Mouse (Mus musculus) liver, adult 10 weeks (tissue): Measurements from ENCODE around the gene Jpt2. TPM values are rescaled to one million over a fixed set of nuclear protein-coding genes. Genes with fewer than 3 reads are reported as not detected.

Experiments used
- polyA plus RNA-seq: library from polyadenylated mRNA; stranded (reverse); fragments of 350-450 nt; fragmentation: Illumina TruSeq; extraction: RNeasy Lipid Tissue Mini Kit (QIAGEN cat#74804); gene quantifications from one replicate; pipeline ENCODE4 v1.2.3, GENCODE M21; 2014; ENCODE audit warnings: low read depth, low replicate concordance

The Jpt2 gene
- 34.7 TPM for polyA plus RNA-seq

DNA sequence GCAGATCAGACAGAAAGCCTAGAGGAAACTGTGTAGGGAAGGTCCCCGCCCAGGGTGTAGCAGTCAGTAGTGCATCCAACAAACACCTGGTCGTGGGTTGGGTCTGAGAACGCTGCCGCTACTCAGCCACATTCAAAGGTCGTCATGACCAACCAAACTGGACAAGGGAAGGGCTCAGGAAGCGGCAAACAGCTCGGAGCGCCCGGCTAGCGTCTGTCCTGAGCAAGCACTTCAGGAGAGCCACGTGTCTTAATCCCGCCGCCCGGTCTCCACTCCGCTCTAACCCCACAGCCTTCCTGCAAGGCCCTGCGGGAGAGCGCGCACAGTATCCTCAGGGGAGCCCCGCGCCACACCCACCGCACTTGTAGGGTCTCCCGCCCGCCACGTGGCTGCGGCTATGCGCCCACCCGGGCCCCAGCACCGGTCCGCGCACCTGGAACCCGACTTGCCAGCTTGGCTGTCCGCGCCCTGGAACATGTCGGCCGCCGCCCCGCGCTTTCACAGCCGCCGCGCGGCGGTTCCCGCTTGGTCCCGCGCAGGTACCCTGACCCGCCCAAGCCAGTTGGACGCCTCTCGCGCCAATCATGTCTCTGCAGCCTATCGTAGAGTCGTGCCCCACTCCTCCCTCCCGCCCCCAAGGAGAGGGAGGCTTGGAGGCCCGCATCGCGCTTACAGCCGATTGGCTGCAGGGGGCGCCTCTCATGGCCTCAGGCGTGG, at the start of gene Jpt2:
Gene Jpt2 (minus strand): TSS at position 555 of the 717 bp plus-strand sequence.

DNA sequence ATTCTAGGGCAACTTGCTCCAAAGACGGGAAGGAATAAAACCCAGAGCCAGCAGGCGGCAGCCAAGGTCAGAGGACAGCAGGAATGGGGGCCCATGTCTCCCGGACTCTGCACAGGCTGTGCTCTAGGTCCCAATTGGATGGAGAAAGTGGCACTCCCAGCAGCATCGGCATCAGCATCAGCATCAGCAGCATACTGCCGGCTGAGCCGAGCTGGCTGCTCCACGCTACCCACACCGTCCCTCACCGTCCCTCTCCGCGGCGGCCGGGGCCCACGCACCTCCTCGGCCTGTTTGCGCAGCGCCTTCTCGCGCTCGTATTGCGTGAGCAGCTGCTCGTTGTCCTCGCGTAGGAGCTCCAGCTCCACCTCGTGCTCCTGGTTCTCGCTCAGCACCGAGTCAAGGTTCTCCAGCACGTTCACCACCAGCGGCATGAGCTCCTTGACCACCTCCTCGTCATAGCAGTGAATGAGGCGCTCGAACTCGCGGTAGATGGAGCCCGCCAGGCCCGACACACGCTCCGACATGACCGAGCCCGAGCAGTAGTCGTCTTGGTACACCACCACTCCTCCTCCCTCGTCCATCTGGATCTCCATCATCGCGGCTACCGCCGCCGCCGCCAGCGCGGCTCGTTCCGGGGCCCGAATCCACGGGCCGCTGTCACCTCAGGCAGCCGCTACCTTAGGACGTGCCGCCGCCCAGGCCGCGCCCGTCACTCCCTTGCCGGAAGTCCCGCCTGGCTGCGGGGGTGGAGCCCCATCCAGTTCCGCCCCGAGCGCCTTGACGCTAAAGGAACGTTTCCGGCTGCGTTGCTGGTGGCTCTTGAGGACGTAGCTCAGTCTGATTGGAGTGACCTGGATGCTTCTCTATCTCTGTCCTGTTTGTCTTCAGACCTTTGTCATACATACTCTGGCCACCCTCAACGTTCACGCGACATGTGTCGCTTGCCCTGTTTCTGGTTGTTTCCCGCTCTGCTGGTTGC, 23.9 kb downstream of the Jpt2 start, which contains the start of gene Mapk8ip3:
Gene Mapk8ip3 (minus strand): TSS at position 719 of the 979 bp plus-strand sequence.

DNA sequence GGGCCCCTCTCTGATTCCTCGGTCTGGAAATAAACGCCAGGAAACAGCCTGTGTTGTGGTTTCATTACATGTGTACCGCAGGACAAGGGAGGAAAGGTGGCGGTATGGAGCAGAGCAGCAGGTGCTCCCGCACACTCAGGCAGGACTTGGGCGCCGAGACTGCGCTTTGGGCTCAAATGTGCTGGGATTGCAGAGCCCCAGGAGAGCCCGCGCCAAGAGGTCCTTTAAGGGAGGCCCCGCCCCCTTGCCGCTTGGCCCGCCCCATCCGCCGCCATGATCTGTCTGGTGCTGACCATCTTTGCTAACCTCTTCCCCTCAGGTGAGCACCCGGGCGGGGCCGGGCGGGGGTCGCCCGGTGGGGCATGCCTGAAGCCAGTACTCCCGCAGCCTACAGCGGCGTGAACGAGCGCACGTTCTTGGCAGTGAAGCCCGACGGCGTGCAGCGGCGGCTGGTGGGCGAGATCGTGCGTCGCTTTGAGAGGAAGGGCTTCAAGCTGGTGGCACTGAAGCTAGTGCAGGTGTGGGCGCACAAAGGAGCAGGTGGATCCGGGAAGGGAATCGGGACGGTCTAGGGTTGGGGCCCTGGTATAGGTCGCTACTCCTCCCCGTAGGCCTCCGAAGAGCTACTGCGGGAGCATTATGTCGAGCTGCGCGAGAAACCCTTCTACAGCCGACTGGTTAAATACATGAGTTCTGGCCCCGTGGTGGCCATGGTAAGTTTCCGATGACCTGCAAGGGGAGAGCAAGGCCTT, 64.1 kb downstream of the Jpt2 start, which contains the start of gene Nme3:
Gene Nme3 (plus strand): TSS at position 260 of the 752 bp plus-strand sequence.

DNA sequence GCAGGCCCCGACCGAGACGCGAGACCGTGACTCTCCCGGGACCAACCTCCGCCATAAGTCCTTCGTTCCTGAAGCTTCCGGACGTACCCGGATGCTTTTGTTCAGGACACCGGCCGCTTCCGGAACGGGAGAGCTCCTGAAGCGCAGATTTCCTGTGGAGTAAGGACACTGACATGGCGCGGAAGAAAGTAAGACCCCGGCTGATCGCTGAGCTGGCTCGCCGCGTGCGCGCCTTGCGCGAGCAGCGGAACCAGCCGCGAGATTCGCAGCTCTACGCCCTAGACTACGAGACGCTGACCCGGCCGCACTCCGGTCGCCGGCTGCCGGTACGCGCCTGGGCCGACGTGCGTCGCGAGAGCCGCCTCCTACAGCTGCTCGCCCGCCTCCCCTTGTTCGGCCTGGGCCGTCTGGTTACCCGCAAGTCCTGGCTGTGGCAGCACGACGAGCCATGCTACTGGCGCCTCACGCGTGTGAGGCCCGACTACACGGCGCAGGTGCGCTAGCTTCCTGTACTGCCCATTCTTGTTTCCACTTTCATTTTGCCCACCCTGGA, 65.4 kb downstream of the Jpt2 start, which contains the start of the genes Eme2 and Mrps34:
Gene Eme2 (minus strand): TSS at position 93 of the 553 bp plus-strand sequence.
Gene Mrps34 (plus strand): TSS at position 122 of the 553 bp plus-strand sequence.

Other genes with a start within 250 kb of the Jpt2 start
- not detected for gene Rnf151, start 242.6 kb downstream of the Jpt2 start, polyA plus RNA-seq
- gene Rps2, start 242.6 kb downstream of the Jpt2 start, polyA plus RNA-seq = 483 TPM
- gene Ndufb10, start 236.2 kb downstream of the Jpt2 start, polyA plus RNA-seq = 138 TPM
- not detected for gene Rpl3l, start 232.9 kb downstream of the Jpt2 start, polyA plus RNA-seq
- gene Msrb1, start 224.0 kb downstream of the Jpt2 start, polyA plus RNA-seq = 93.0 TPM
- gene Hs3st6, start 207.7 kb downstream of the Jpt2 start, polyA plus RNA-seq = not detected
- gene Meiob, start 156.4 kb downstream of the Jpt2 start, polyA plus RNA-seq = 22.4 TPM
- 123 TPM for gene Hagh, start 120.5 kb downstream of the Jpt2 start, polyA plus RNA-seq
- 116 TPM for gene Fahd1, start 110.3 kb downstream of the Jpt2 start, polyA plus RNA-seq
- 3.5 TPM for gene Igfals, start 94.7 kb downstream of the Jpt2 start, polyA plus RNA-seq
- 4.6 TPM for gene Nubp2, start 74.3 kb downstream of the Jpt2 start, polyA plus RNA-seq
- not detected for gene Spsb3, start 74.0 kb downstream of the Jpt2 start, polyA plus RNA-seq
- gene Eme2, start 65.6 kb downstream of the Jpt2 start, polyA plus RNA-seq = 1.8 TPM
- gene Mrps34, start 65.6 kb downstream of the Jpt2 start, polyA plus RNA-seq = 3.6 TPM
- 4.9 TPM for gene Nme3, start 64.2 kb downstream of the Jpt2 start, polyA plus RNA-seq
- gene Mapk8ip3, start 23.7 kb downstream of the Jpt2 start, polyA plus RNA-seq = 2.4 TPM
- 3.8 TPM for gene Cramp1l, start 55.1 kb upstream of the Jpt2 start, polyA plus RNA-seq
- gene Ift140, start 55.4 kb upstream of the Jpt2 start, polyA plus RNA-seq = 1.5 TPM
- 4.9 TPM for gene Tmem204, start 122.9 kb upstream of the Jpt2 start, polyA plus RNA-seq
- gene Telo2, start 155.3 kb upstream of the Jpt2 start, polyA plus RNA-seq = 0.85 TPM
- not detected for gene Ptx4, start 160.1 kb upstream of the Jpt2 start, polyA plus RNA-seq
- gene Clcn7, start 172.7 kb upstream of the Jpt2 start, polyA plus RNA-seq = 4.5 TPM
- gene Ccdc154, start 201.8 kb upstream of the Jpt2 start, polyA plus RNA-seq = not detected
- gene Gm38655, start 214.8 kb upstream of the Jpt2 start, polyA plus RNA-seq = not detected
- 10.1 TPM for gene BC003965, start 223.9 kb upstream of the Jpt2 start, polyA plus RNA-seq
- gene Unkl, start 227.7 kb upstream of the Jpt2 start, polyA plus RNA-seq = 14.5 TPM